Mouse (Mus musculus) cerebellum, adult 8-10 months (tissue): ENCODE data around the gene Wdr34.
A peak's percentile ranks its signal among the peaks of the same experiment; 100 is the strongest.

Experiments
- DNase-seq: peaks from one replicate; pipeline ENCODE4 v3.0.0; 2022

The Wdr34 gene

GRCm38 (mm10) chr2:30026997-30027396 lies 21.7 kb downstream of the Wdr34 start:
- DNase-seq = no peak

- DNase-seq = no peak
These were observed 23.2 kb downstream of the Wdr34 start for GRCm38 (mm10) chr2:30025454-30025853.

GRCm38 (mm10) chr2:30014326-30014966 lies 34.2 kb downstream of the Wdr34 start:
- DNase-seq = no peak

- peak; percentile 79 for DNase-seq
These were observed 37.8 kb downstream of the Wdr34 start for GRCm38 (mm10) chr2:30010840-30011281.

GRCm38 (mm10) chr2:30009101-30009500 lies 39.6 kb downstream of the Wdr34 start:
- no peak for DNase-seq

- DNase-seq = no peak
These were observed 56.7 kb downstream of the Wdr34 start for GRCm38 (mm10) chr2:29991962-29992361.
